Mouse (Mus musculus) myocyte (in vitro differentiated cells): ENCODE results near the gene Commd6. TPM values are rescaled to one million over a fixed set of nuclear protein-coding genes. Genes with fewer than 3 reads are reported as not detected.

Source experiments
- H3K27me3 ChIP-seq: one replicate; pipeline ENCODE4 v1.6.1; 2011; ENCODE audit not compliant: control insufficient read depth, insufficient read depth, insufficient read length
- H3K36me3 ChIP-seq: one replicate; pipeline ENCODE4 v1.6.1; 2011; ENCODE audit not compliant: control insufficient read depth, insufficient read depth
- H3K4me2 ChIP-seq: one replicate; pipeline ENCODE4 v1.6.1; 2011; ENCODE audit warnings: low read depth, control low read depth
- H3K4me3 ChIP-seq: one replicate; pipeline ENCODE4 v1.5.1; 2011; ENCODE audit warnings: mild to moderate bottlenecking, control low read depth, moderate library complexity
- H3K79me2 ChIP-seq: one replicate; pipeline ENCODE4 v1.6.1; 2011; ENCODE audit not compliant: control insufficient read depth, insufficient read depth
- H3ac ChIP-seq: one replicate; pipeline ENCODE4 v1.6.1; 2011; ENCODE audit not compliant: control insufficient read depth, insufficient read length
- CEBPB ChIP-seq: IDR thresholded peaks from 2 replicates; pipeline ENCODE4 v1.6.1; 2011; ENCODE audit warnings: mild to moderate bottlenecking, moderate library complexity; ENCODE audit not compliant: poor library complexity, insufficient read depth, severe bottlenecking
- E2F4 ChIP-seq: IDR thresholded peaks from one replicate; pipeline ENCODE4 v1.6.1; 2011; ENCODE audit warnings: mild to moderate bottlenecking, control low read depth, moderate library complexity; ENCODE audit not compliant: insufficient read depth
- MAX ChIP-seq: IDR thresholded peaks from one replicate; pipeline ENCODE4 v1.6.1; 2011; ENCODE audit warnings: low read depth, mild to moderate bottlenecking, control low read depth
- MYOD1 ChIP-seq, 3 experiments: IDR thresholded peaks; one replicate each; pipeline ENCODE4 v1.6.1; 2011; ENCODE audit warnings: control low read depth in 2 of 3, low read depth in 2 of 3, mild to moderate bottlenecking in 2 of 3, moderate library complexity in 1 of 3; ENCODE audit not compliant: insufficient read length in 2 of 3, control insufficient read depth in 1 of 3
- MYOG ChIP-seq, 3 experiments: IDR thresholded peaks; one replicate each; pipeline ENCODE4 v1.6.1; 2011; ENCODE audit warnings: control low read depth in 2 of 3, low read depth in 2 of 3, mild to moderate bottlenecking in 2 of 3; ENCODE audit not compliant: insufficient read length in 2 of 3, control insufficient read depth in 1 of 3, insufficient read depth in 1 of 3
- POLR2A ChIP-seq: IDR thresholded peaks from one replicate; pipeline ENCODE4 v1.6.1; 2011; ENCODE audit warnings: low read depth, mild to moderate bottlenecking, control low read depth, moderate library complexity; ENCODE audit not compliant: insufficient read length
- POLR2AphosphoS2 ChIP-seq: IDR thresholded peaks from one replicate; pipeline ENCODE4 v1.6.1; 2011; ENCODE audit warnings: low read depth, control low read depth; ENCODE audit not compliant: insufficient read length
- REST ChIP-seq: IDR thresholded peaks from one replicate; pipeline ENCODE4 v1.6.1; 2011; ENCODE audit warnings: mild to moderate bottlenecking, control low read depth, moderate library complexity; ENCODE audit not compliant: insufficient read depth, insufficient read length
- SRF ChIP-seq: IDR thresholded peaks from one replicate; pipeline ENCODE4 v1.6.1; 2011; ENCODE audit warnings: low read depth; ENCODE audit not compliant: control insufficient read depth, insufficient read length
- TCF12 ChIP-seq: IDR thresholded peaks from one replicate; pipeline ENCODE4 v1.6.1; 2011; ENCODE audit warnings: mild to moderate bottlenecking, control low read depth; ENCODE audit not compliant: poor library complexity, insufficient read depth, severe bottlenecking
- TCF3 ChIP-seq: IDR thresholded peaks from one replicate; pipeline ENCODE4 v1.6.1; 2011; ENCODE audit warnings: low read depth, control low read depth; ENCODE audit not compliant: insufficient read length
- USF1 ChIP-seq: IDR thresholded peaks from one replicate; pipeline ENCODE4 v1.6.1; 2011; ENCODE audit warnings: low read depth, mild to moderate bottlenecking, control low read depth, moderate library complexity
- polyA plus RNA-seq: library from polyadenylated mRNA; unstranded; fragments of >200 nt; fragmentation: generic; extraction: Trizol; gene quantifications from one replicate; pipeline ENCODE4 v1.2.1, GENCODE M21; 2012; ENCODE audit warnings: missing spikeins

Gene Commd6
- polyA plus RNA-seq, 1 experiment, result 39.0 TPM

DNA sequence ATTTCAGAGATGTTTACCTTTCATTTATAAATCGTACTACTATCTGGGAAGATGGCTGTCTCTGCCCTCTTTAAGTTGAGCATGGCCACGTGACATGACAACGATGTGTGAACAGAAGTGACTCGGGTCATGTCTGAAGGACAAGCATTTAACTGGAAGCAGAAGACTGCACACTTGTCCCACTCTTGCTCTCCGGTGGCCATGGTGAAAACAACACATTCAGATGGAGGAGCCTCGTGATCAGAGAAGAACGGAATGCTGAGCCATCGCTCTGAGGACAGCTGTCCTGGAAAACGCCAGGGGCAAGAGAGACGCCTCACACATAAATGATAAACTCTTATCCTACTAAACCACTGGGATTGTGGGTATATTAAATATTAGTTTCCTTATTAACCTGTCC is 29.8 kb downstream of the Commd6 start:
- no peak overlapping the region for H3ac ChIP-seq
- no peaks in the 10 kb centered on the region for H3K27me3 ChIP-seq
- no peak overlapping the region for H3K4me2 ChIP-seq
- no peak for TF ChIP-seq MYOD1 (IDR thresholded peaks at IDR 0.05; ENCODE audit: control insufficient read depth in 1 of 3, insufficient read length in 2 of 3, low read depth in 2 of 3)
- TF ChIP-seq POLR2A, result no peak
- TF ChIP-seq CEBPB, result no peak
- no peak for TF ChIP-seq REST
- TF ChIP-seq POLR2AphosphoS2, result no peak
- TF ChIP-seq TCF12, result no peak
- no peak for TF ChIP-seq MYOG (IDR thresholded peaks at IDR 0.05; ENCODE audit: control insufficient read depth in 1 of 3, insufficient read depth in 1 of 3, insufficient read length in 2 of 3, low read depth in 2 of 3)
- TF ChIP-seq E2F4, result no peak
- no peak for TF ChIP-seq SRF
- no peak for TF ChIP-seq USF1
- TF ChIP-seq TCF3, result no peak
- TF ChIP-seq MAX, result no peak
- no peaks in the 10 kb centered on the region for H3K79me2 ChIP-seq
- H3K36me3 ChIP-seq, result no peaks in the 10 kb centered on the region
- H3K4me3 ChIP-seq, result no peak overlapping the region

DNA sequence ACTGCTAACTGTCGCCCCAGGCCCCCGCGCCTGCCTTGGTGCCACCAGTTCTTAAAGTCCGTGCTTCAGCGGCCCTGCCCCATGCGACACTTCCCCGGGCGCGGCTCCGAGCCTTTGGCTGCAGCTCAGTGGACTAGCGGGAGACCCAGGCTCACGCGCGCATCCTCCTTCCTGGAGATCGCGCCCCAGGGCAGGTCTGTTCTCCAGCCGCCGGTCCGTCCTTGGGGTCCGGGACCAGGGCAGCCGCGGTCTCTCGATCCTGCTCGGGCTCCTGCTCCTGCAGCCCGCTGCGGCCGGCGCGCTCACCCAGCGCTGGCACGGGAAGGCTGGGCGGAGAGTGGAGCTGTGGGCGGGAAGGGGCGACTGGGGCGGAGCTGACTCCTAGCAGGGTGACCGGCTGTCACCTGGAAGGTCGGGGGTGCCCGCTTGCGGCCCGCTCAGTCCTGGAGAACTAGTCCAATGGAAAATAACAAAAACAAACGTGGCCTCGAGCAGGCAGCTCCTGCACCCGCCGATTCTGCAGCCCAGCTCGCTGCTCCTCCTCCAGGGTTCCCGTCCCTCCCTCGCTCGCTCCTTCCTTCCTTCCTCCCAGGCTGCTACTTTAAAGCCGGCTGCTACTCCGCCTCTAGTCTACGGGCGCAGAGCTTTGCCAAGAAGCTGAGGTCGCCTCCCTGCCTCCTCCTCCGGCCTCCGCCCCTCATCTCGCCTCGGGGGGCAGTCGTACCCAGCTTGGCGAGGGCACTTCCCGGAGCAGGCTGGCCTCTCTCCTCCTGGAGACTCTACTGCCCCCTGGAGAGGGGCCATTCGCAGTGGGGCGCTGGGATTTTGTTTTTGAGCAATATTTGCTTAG is 31.7 kb downstream of the Commd6 start, which contains the start of gene Tbc1d4:
Gene Tbc1d4, minus strand, starts transcription at position 673 of the 850 bp plus-strand sequence.
- Histone ChIP-seq H3K27me3 (no peaks in the 10 kb centered on the region), H3K4me3 (peak within 1 kb of the TSS; percentile 60), H3ac (peak within 1 kb of the TSS; percentile 80), H3K79me2 (no peaks in the 10 kb centered on the region), H3K4me2 (peak within 1 kb of the TSS; percentile 77), H3K36me3 (no peaks in the 10 kb centered on the region)
- TF ChIP-seq SRF (peak; percentile 20), POLR2A (peak; percentile 66), POLR2AphosphoS2 (no peak), TCF12 (no peak), E2F4 (no peak), MYOG (IDR thresholded peaks at IDR 0.05; ENCODE audit: control insufficient read depth in 1 of 3, insufficient read depth in 1 of 3, insufficient read length in 2 of 3, low read depth in 2 of 3) (no peak)

DNA sequence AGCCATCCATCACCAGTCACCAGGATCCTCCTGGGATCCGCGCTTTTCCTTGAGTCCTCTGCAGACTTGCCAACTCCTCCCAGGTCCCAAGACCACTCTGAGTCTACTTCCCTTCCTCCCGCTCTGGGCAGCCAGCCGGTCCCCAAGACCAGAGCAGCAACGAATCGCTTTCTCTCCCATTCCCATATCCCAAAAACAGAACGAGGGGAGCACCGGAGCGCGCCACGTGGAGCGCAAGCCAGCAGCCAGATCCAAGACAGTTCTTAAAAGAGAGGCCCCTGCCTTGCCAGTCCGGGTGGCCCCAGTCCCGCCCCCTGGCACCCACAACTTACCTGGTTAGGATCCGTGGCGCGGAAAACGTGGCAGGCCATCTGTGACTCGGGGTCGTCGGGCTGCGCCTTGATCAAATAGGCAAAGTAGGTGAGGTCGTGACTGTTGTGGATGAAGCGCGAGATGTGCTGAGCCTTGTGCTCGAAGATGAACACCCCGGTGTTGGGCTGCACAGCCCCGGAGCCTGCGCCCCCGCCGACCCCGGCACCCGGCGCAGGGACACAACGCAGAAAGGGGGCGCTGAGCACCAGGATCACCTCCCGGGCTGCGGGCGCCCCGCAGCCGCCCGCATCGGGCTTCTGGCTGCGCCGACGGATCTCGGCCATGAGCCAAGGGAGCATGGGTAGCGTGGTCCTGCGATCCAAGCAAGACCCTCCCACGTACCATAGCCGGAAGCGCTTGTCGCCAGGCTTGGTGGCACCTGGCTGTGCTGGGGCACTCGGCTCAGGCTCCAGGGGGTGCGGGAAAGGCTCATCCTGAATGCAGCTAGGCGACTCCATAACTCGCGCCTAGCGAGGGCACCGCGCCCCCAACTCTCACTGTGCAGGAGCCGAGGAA is 32.6 kb downstream of the Commd6 start:
- Histone ChIP-seq H3K27me3 (no peaks in the 10 kb centered on the region), H3K36me3 (no peaks in the 10 kb centered on the region), H3K79me2 (no peaks in the 10 kb centered on the region), H3K4me3 (peak overlapping the region; percentile 60), H3K4me2 (peak overlapping the region; percentile 77), H3ac (peak overlapping the region; percentile 80)
- TF ChIP-seq TCF3, result no peak
- no peak for TF ChIP-seq POLR2AphosphoS2
- TF ChIP-seq USF1, result no peak
- TF ChIP-seq MYOD1 (IDR thresholded peaks at IDR 0.05; ENCODE audit: control insufficient read depth in 1 of 3, insufficient read length in 2 of 3, low read depth in 2 of 3), result no peak
- no peak for TF ChIP-seq SRF
- TF ChIP-seq REST, result no peak
- no peak for TF ChIP-seq MYOG (IDR thresholded peaks at IDR 0.05; ENCODE audit: control insufficient read depth in 1 of 3, insufficient read depth in 1 of 3, insufficient read length in 2 of 3, low read depth in 2 of 3)

DNA sequence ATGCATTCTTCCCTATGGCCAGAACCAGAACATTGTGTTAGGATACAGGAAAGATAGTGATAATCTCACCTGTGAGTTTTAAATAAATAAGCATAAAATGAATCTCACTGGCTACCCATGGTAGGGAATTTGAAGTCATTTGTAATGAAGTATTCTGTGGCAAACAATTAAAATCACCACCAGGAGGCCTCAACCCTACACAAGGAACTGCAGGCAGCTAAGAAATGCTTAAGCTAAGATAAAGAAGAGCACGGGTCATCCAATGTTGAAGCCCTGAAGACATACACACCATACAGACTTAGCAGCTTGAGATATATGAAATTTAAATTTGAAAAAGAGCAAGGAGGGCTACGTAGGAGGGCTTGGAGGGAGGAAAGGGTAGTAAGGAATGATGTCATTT is 34.6 kb downstream of the Commd6 start:
- Histone ChIP-seq H3K79me2 (no peaks in the 10 kb centered on the region), H3K36me3 (no peaks in the 10 kb centered on the region), H3K27me3 (no peaks in the 10 kb centered on the region), H3K4me2 (no peak overlapping the region), H3K4me3 (no peak overlapping the region), H3ac (no peak overlapping the region)
- TF ChIP-seq POLR2AphosphoS2 (no peak), E2F4 (no peak), CEBPB (no peak), TCF3 (no peak), TCF12 (no peak), MYOG (IDR thresholded peaks at IDR 0.05; ENCODE audit: control insufficient read depth in 1 of 3, insufficient read depth in 1 of 3, insufficient read length in 2 of 3, low read depth in 2 of 3) (no peak), MAX (no peak), REST (no peak), SRF (no peak), POLR2A (no peak), MYOD1 (IDR thresholded peaks at IDR 0.05; ENCODE audit: control insufficient read depth in 1 of 3, insufficient read length in 2 of 3, low read depth in 2 of 3) (no peak)
